Mouse (Mus musculus) cortical plate, adult 2 months (tissue): ENCODE results near the gene Kcnma1.

Experiments
- CTCF ChIP-seq: fragments of 200-500 bp; IDR thresholded peaks from 2 replicates; pipeline ENCODE4 v1.5.1; 2011; ENCODE audit warnings: mild to moderate bottlenecking, control low read depth, low read length; ENCODE audit not compliant: insufficient read depth; ENCODE audit errors: extremely low read depth
- POLR2A ChIP-seq: fragments of 200-500 bp; IDR thresholded peaks from 2 replicates; pipeline ENCODE4 v1.6.1; 2011; ENCODE audit warnings: mild to moderate bottlenecking, low read length, control low read depth; ENCODE audit not compliant: insufficient read depth; ENCODE audit errors: extremely low read depth

DNA sequence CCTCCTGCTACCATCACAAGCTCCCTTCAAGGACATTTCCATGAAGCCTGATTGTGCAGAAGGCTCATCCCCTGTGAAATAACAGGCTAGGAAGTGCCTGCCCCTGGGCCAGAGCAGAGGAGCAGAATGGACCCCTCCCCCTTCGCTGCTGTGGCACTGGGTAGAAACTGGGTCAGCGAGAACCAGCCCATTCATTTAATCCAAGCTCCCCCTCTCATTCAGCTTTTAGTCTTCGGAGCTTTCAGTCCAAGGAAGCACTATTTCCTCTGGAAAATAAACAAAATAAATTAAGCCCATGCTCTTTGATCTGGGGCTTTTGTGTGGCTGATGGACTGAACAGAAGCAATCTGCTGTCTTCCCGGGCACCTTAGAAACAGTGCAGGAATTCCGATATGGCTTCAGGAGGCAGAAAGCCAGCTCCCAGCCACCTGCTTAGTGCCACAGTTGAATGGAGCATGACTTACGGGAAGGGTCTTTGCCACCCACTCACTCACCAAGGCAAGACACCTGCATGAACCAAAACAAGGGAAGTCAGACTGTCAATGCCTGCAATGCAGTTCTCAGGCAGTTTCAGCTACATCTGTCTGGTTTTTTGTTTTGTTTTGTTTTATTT, 165.7 kb downstream of the Kcnma1 start:
- TF ChIP-seq POLR2A (no peak), CTCF (no peak)
